Mouse (Mus musculus) left cerebral cortex, adult 2 months (tissue): ENCODE results near the gene Sipa1l1. TPM values are rescaled to one million over a fixed set of nuclear protein-coding genes. Genes with fewer than 3 reads are reported as not detected.
"Not testable (repeated sequence)": the region's sequence is repeated elsewhere in the genome, so short reads cannot be mapped to it uniquely, and the experiment has no call there.

Experiments
- DNase-seq, 2 experiments: peaks; one replicate each; pipeline ENCODE4 v3.0.0; 2021 to 2022; ENCODE audit warnings: low spot score in 2 of 2, mixed read lengths in 1 of 2; ENCODE audit errors: extremely low spot score in 1 of 2
- H3K27ac ChIP-seq: fragments of 200-600 bp; 2 replicates; pipeline ENCODE4 v1.8.1; 2022
- H3K4me3 ChIP-seq: fragments of 200-600 bp; 2 replicates; pipeline ENCODE4 v1.8.1; 2022
- CTCF ChIP-seq: fragments of 200-600 bp; IDR thresholded peaks from 2 replicates; pipeline ENCODE4 v1.8.1; 2022; ENCODE audit warnings: antibody characterized with exemption, mild to moderate bottlenecking, moderate library complexity
- intact Hi-C: fragments of 180-260 bp; cut with DNase I; formaldehyde crosslinking; loops from one replicate; pipeline ENCODE4 v1.15.1; 2025
- total RNA-seq, 2 experiments: library from RNA; stranded (reverse); gene quantifications; 2 replicates each; pipeline ENCODE4 v1.2.3; 2021

Gene Sipa1l1
- total RNA-seq, 2 experiments from 2014 or later: 311 to 327 TPM

GRCm38 (mm10) chr12:82470362-82470936 is 301.3 kb downstream of the Sipa1l1 start:
- no peak for TF ChIP-seq CTCF
- H3K4me3 ChIP-seq: peak overlapping the region; percentile 57
- intact Hi-C loops: loop anchor here (1.0 to 5.0 kb wide), 4 partner anchors 133 to 673 kb away; no protein-coding TSS in a partner anchor
- DNase-seq: peak; percentile 77 to 78
- H3K27ac ChIP-seq: peak overlapping the region; percentile 69

- no peak for TF ChIP-seq CTCF
- DNase-seq: no peak
- H3K27ac ChIP-seq: no peak overlapping the region
- no peak overlapping the region for H3K4me3 ChIP-seq
- intact Hi-C loops: loop anchor here (5.0 kb wide), 3 partner anchors 135 to 675 kb away; no protein-coding TSS in a partner anchor
Observed at GRCm38 (mm10) chr12:82472796-82473195, 303.7 kb downstream of the Sipa1l1 start.

GRCm38 (mm10) chr12:82473238-82473637 is 304.1 kb downstream of the Sipa1l1 start:
- no peak for TF ChIP-seq CTCF
- DNase-seq: no peak
- Histone ChIP-seq H3K4me3 (no peak overlapping the region), H3K27ac (no peak overlapping the region)
- intact Hi-C loops: loop anchor here (5.0 kb wide), 3 partner anchors 136 to 676 kb away; no protein-coding TSS in a partner anchor

- Histone ChIP-seq H3K27ac (no peak overlapping the region), H3K4me3 (no peak overlapping the region)
- DNase-seq: no peak
- intact Hi-C loops: loop anchor here (5.0 kb wide), 3 partner anchors 137 to 677 kb away; no protein-coding TSS in a partner anchor
- TF ChIP-seq CTCF: no peak
Observed at GRCm38 (mm10) chr12:82474409-82474808, 305.3 kb downstream of the Sipa1l1 start.

GRCm38 (mm10) chr12:82476028-82476427 is 306.9 kb downstream of the Sipa1l1 start:
- TF ChIP-seq CTCF: no peak
- Histone ChIP-seq H3K27ac (no peak overlapping the region), H3K4me3 (no peak overlapping the region)
- DNase-seq: no peak
- intact Hi-C loops: no loop called here

- DNase-seq: no peak
- no peak for TF ChIP-seq CTCF
- H3K4me3 ChIP-seq: no peak overlapping the region
- intact Hi-C loops: no loop called here
- H3K27ac ChIP-seq: no peak overlapping the region
Observed at GRCm38 (mm10) chr12:82476580-82476979, 307.5 kb downstream of the Sipa1l1 start.

GRCm38 (mm10) chr12:82477826-82478225 is 308.7 kb downstream of the Sipa1l1 start:
- DNase-seq: no peak
- H3K27ac ChIP-seq: no peak overlapping the region
- no peak overlapping the region for H3K4me3 ChIP-seq
- no peak for TF ChIP-seq CTCF
- intact Hi-C loops: no loop called here

- intact Hi-C loops: no loop called here
- DNase-seq: no peak
- Histone ChIP-seq H3K27ac (no peak overlapping the region), H3K4me3 (no peak overlapping the region)
- TF ChIP-seq CTCF: no peak
Observed at GRCm38 (mm10) chr12:82478256-82478655, 309.1 kb downstream of the Sipa1l1 start.

- intact Hi-C loops: no loop called here
- no peak for TF ChIP-seq CTCF
Observed at GRCm38 (mm10) chr12:82479393-82479792, 310.3 kb downstream of the Sipa1l1 start.

GRCm38 (mm10) chr12:82480425-82480824 is 311.3 kb downstream of the Sipa1l1 start:
- H3K4me3 ChIP-seq, H3K27ac ChIP-seq, intact Hi-C loops, DNase-seq: not testable (repeated sequence)

More at GRCm38 (mm10) chr12:82479393-82479792, 310.3 kb downstream of the Sipa1l1 start:
- no peak overlapping the region for H3K4me3 ChIP-seq
- no peak for DNase-seq
- no peak overlapping the region for H3K27ac ChIP-seq

- Histone ChIP-seq H3K27ac (no peak overlapping the region), H3K4me3 (no peak overlapping the region)
- DNase-seq: no peak
- TF ChIP-seq CTCF: no peak
- intact Hi-C loops: no loop called here
Observed at GRCm38 (mm10) chr12:82485466-82485865, 316.3 kb downstream of the Sipa1l1 start.

GRCm38 (mm10) chr12:82486829-82487560 is 317.9 kb downstream of the Sipa1l1 start:
- no peak for TF ChIP-seq CTCF
- no peak for DNase-seq
- intact Hi-C loops: no loop called here
- no peak overlapping the region for H3K27ac ChIP-seq
- no peak overlapping the region for H3K4me3 ChIP-seq

GRCm38 (mm10) chr12:82489093-82489492 is 320.0 kb downstream of the Sipa1l1 start:
- Histone ChIP-seq H3K4me3 (no peak overlapping the region), H3K27ac (no peak overlapping the region)
- intact Hi-C loops: no loop called here
- peak in 1 of 2 experiments; percentile 44 for DNase-seq
- TF ChIP-seq CTCF: peak; percentile 42
